Mouse (Mus musculus): ENCODE data around the gene Sdhd.

DNA sequence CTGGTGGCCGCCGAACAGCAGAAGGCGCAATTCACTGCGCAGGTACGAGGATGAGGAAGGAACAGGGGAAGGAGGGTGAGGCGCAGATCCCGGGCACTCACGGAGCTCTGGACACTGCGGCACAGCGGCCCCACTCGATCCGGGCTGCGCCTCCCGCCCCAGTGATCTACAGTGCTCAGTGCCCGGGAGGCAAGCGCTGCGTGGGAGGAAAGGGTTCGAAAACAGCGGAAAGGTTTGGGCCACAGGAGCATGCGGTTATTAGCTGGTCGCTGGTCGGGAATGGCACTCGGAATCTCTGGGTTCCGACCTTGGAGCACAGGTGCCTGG is 349 bp upstream of the Sdhd start:
- TF ChIP-seq CTCF (IDR thresholded peaks at IDR 0.05; ENCODE audit: low read depth, low read length) = no peak
- no peak for TF ChIP-seq POLR2A (IDR thresholded peaks at IDR 0.05; ENCODE audit: extremely low read depth, insufficient read depth, low read length)
